Mouse (Mus musculus): ENCODE results near the gene Abr. TPM values are rescaled to one million over a fixed set of nuclear protein-coding genes. Genes with fewer than 3 reads are reported as not detected.

Gene Abr
- polyA plus RNA-seq, 1 experiment: 23.1 TPM

GRCm38 (mm10) chr11:76491817-76492216 lies 130.3 kb downstream of the Abr start:
- no peak for TF ChIP-seq POLR2A (IDR thresholded peaks at IDR 0.05; ENCODE audit: low read depth, low read length)
- no peak for TF ChIP-seq CTCF (IDR thresholded peaks at IDR 0.05; ENCODE audit: borderline replicate concordance, insufficient read depth, low read length)
- Histone ChIP-seq H3K4me1 (ENCODE audit: control insufficient read depth, insufficient read depth, low read length) (peaks cover 8% of the 10 kb centered on the region; the same call in 1 of the 2 replicates), H3K27ac (ENCODE audit: insufficient read depth, low read length) (no peak overlapping the region), H3K4me3 (ENCODE audit: insufficient read depth, low read length) (no peak overlapping the region)

GRCm38 (mm10) chr11:76489407-76489806 lies 132.7 kb downstream of the Abr start:
- Histone ChIP-seq H3K4me1 (ENCODE audit: control insufficient read depth, insufficient read depth, low read length) (peaks cover 8% of the 10 kb centered on the region; the same call in 1 of the 2 replicates), H3K4me3 (ENCODE audit: insufficient read depth, low read length) (no peak overlapping the region), H3K27ac (ENCODE audit: insufficient read depth, low read length) (no peak overlapping the region)
- TF ChIP-seq POLR2A (IDR thresholded peaks at IDR 0.05; ENCODE audit: low read depth, low read length) (no peak), CTCF (IDR thresholded peaks at IDR 0.05; ENCODE audit: borderline replicate concordance, insufficient read depth, low read length) (no peak)

GRCm38 (mm10) chr11:76487024-76487423 lies 135.1 kb downstream of the Abr start:
- Histone ChIP-seq H3K4me3 (ENCODE audit: insufficient read depth, low read length) (no peak overlapping the region), H3K4me1 (ENCODE audit: control insufficient read depth, insufficient read depth, low read length) (peaks cover 7% of the 10 kb centered on the region; the same call in 1 of the 2 replicates), H3K27ac (ENCODE audit: insufficient read depth, low read length) (no peak overlapping the region)
- TF ChIP-seq CTCF (IDR thresholded peaks at IDR 0.05; ENCODE audit: borderline replicate concordance, insufficient read depth, low read length) (no peak), POLR2A (IDR thresholded peaks at IDR 0.05; ENCODE audit: low read depth, low read length) (no peak)

GRCm38 (mm10) chr11:76484033-76484432 lies 138.1 kb downstream of the Abr start:
- Histone ChIP-seq H3K4me1 (ENCODE audit: control insufficient read depth, insufficient read depth, low read length) (peaks cover 7% of the 10 kb centered on the region; the same call in 1 of the 2 replicates), H3K27ac (ENCODE audit: insufficient read depth, low read length) (no peak overlapping the region), H3K4me3 (ENCODE audit: insufficient read depth, low read length) (no peak overlapping the region)
- TF ChIP-seq CTCF (IDR thresholded peaks at IDR 0.05; ENCODE audit: borderline replicate concordance, insufficient read depth, low read length) (no peak), POLR2A (IDR thresholded peaks at IDR 0.05; ENCODE audit: low read depth, low read length) (no peak)

- H3K4me1 ChIP-seq (ENCODE audit: control insufficient read depth, insufficient read depth, low read length): peaks cover 7% of the 10 kb centered on the region; the same call in 1 of the 2 replicates
- no peak overlapping the region for H3K4me3 ChIP-seq (ENCODE audit: insufficient read depth, low read length)
- H3K27ac ChIP-seq (ENCODE audit: insufficient read depth, low read length): 0 out of 2 replicates have a peak overlapping the region, but pooled peaks have one; percentile 4
- no peak for TF ChIP-seq CTCF (IDR thresholded peaks at IDR 0.05; ENCODE audit: borderline replicate concordance, insufficient read depth, low read length)
- no peak for TF ChIP-seq POLR2A (IDR thresholded peaks at IDR 0.05; ENCODE audit: low read depth, low read length)
Measured at GRCm38 (mm10) chr11:76483171-76483727, 138.9 kb downstream of the Abr start.

GRCm38 (mm10) chr11:76482697-76483096 lies 139.4 kb downstream of the Abr start:
- peaks cover 7% of the 10 kb centered on the region; the same call in 1 of the 2 replicates for H3K4me1 ChIP-seq (ENCODE audit: control insufficient read depth, insufficient read depth, low read length)
- TF ChIP-seq CTCF (IDR thresholded peaks at IDR 0.05; ENCODE audit: borderline replicate concordance, insufficient read depth, low read length): no peak
- no peak for TF ChIP-seq POLR2A (IDR thresholded peaks at IDR 0.05; ENCODE audit: low read depth, low read length)
- H3K4me3 ChIP-seq (ENCODE audit: insufficient read depth, low read length): no peak overlapping the region
- H3K27ac ChIP-seq (ENCODE audit: insufficient read depth, low read length): no peak overlapping the region

GRCm38 (mm10) chr11:76482183-76482582 lies 139.9 kb downstream of the Abr start:
- H3K27ac ChIP-seq (ENCODE audit: insufficient read depth, low read length): no peak overlapping the region

GRCm38 (mm10) chr11:76479729-76480128 lies 142.4 kb downstream of the Abr start:
- H3K4me1 ChIP-seq (ENCODE audit: control insufficient read depth, insufficient read depth, low read length): peaks cover 9% of the 10 kb centered on the region
- H3K4me3 ChIP-seq (ENCODE audit: insufficient read depth, low read length): no peak overlapping the region
- TF ChIP-seq POLR2A (IDR thresholded peaks at IDR 0.05; ENCODE audit: low read depth, low read length) (no peak), CTCF (IDR thresholded peaks at IDR 0.05; ENCODE audit: borderline replicate concordance, insufficient read depth, low read length) (no peak)
- H3K27ac ChIP-seq (ENCODE audit: insufficient read depth, low read length): no peak overlapping the region

More at GRCm38 (mm10) chr11:76482183-76482582, 139.9 kb downstream of the Abr start:
- Histone ChIP-seq H3K4me3 (ENCODE audit: insufficient read depth, low read length) (no peak overlapping the region), H3K4me1 (ENCODE audit: control insufficient read depth, insufficient read depth, low read length) (peaks cover 7% of the 10 kb centered on the region; the same call in 1 of the 2 replicates)
- TF ChIP-seq POLR2A (IDR thresholded peaks at IDR 0.05; ENCODE audit: low read depth, low read length) (no peak), CTCF (IDR thresholded peaks at IDR 0.05; ENCODE audit: borderline replicate concordance, insufficient read depth, low read length) (no peak)

- H3K27ac ChIP-seq (ENCODE audit: insufficient read depth, low read length): no peak overlapping the region
- H3K4me3 ChIP-seq (ENCODE audit: insufficient read depth, low read length): no peak overlapping the region
- peaks cover 9% of the 10 kb centered on the region for H3K4me1 ChIP-seq (ENCODE audit: control insufficient read depth, insufficient read depth, low read length)
- TF ChIP-seq POLR2A (IDR thresholded peaks at IDR 0.05; ENCODE audit: low read depth, low read length) (no peak), CTCF (IDR thresholded peaks at IDR 0.05; ENCODE audit: borderline replicate concordance, insufficient read depth, low read length) (no peak)
Measured at GRCm38 (mm10) chr11:76478676-76479655, 143.1 kb downstream of the Abr start.
